8 mouse cellular contexts compared by ENCODE assay signal in the genomic region with DNA sequence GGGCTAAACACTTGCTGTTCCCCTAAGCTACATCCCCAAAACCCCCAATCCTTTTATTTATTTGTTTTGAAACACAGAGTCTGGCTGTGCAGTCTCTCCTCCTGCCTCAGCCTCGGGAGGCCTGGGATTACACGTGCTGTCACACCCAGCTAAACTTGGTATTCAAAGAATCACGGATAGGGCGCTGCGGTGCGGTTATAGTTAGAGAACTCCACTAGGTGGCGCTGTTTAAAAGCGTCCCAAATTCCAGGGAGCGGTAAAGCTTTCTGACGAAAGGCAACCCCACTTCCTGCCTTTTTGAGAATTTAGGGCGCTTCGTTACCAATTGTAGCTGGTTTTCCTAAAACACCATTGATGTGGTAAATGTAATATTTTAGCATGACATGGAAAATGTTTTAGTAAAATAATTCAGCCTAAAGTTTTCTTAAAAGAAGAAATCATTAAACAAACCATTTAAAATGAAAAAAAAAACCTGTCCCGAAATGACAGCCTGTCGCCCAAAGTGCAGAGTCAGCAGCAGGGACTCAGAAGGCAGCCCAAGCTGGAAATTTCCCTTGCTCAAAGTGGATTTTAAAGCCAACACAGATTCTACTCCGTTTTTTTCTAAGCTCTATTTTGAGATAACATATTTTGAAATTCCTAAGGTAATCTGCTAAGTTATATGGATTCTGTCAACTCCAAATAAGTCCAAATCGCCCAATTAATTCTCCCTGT. TPM values are rescaled to one million over a fixed set of nuclear protein-coding genes. Genes with fewer than 3 reads are reported as not detected.
A peak's percentile ranks its signal among the peaks of the same experiment; 100 is the strongest.
DNase-seq lines count a peak whose midpoint lies in the region; ATAC-seq lines count a peak whose summit lies in the region.

No protein-coding gene starts in this region.

- H3K27ac ChIP-seq in midbrain, embryonic 11.5 days (ENCODE audit: low read depth, low read length), result no peak overlapping the region

- no peaks in the 10 kb centered on the region for H3K27me3 ChIP-seq in midbrain, embryonic 11.5 days (ENCODE audit: control insufficient read depth, insufficient read depth, low read length)

- H3K4me2 ChIP-seq in midbrain, embryonic 11.5 days, result peak overlapping the region; percentile 12; the same call in 1 of the 2 replicates

- H3K9ac ChIP-seq in midbrain, embryonic 11.5 days (ENCODE audit: low read length), result no peak overlapping the region

- peak; percentile 77 for DNase-seq in adrenal gland, adult 2 months
- DNase-seq in embryo, embryonic 11.5 days (ENCODE audit: low read depth, low spot score), result peak; percentile 73
- DNase-seq in heart, adult 11 months, result peak; percentile 93
- peak; percentile 66 for DNase-seq in kidney, adult 11 months
- peak; percentile 65 for DNase-seq in left cerebral cortex, postnatal 4 days
- DNase-seq in midbrain, embryonic 11.5 days (ENCODE audit: low spot score, missing footprints), result peak; percentile 96
- peak; percentile 69 for DNase-seq in right cerebral cortex, postnatal 4 days
- DNase-seq in yolk sac, embryonic 10.5 days (ENCODE audit: low spot score), result peak; percentile 64

- intact Hi-C loops in left cerebral cortex, postnatal 4 days (cut with DNase I), result loop anchor here (10.0 kb wide), 1 partner anchor 174 kb away; a partner anchor contains a TSS

- ATAC-seq in midbrain, embryonic 11.5 days (ENCODE audit: low FRiP score), result peak; percentile 80

- no peaks in the 10 kb centered on the region for H3K4me1 ChIP-seq in midbrain, embryonic 11.5 days (ENCODE audit: control insufficient read depth, insufficient read depth, low read length)

- WGBS in midbrain, embryonic 11.5 days, result 14% methylated on average over 16 of the region's 16 CpGs

- no peaks in the 10 kb centered on the region for H3K36me3 ChIP-seq in midbrain, embryonic 11.5 days (ENCODE audit: control insufficient read depth, insufficient read depth, low read length)

- H3K4me3 ChIP-seq in midbrain, embryonic 11.5 days (ENCODE audit: low read depth, low read length), result no peak overlapping the region

- H3K9me3 ChIP-seq in midbrain, embryonic 11.5 days (ENCODE audit: control insufficient read depth, low read length), result no peaks in the 10 kb centered on the region

RNA-seq across cellular contexts. Expression of a gene that starts 22.0 kb away (rescaled TPM):
- 100 to 1,000 TPM; 173 to 335 TPM for total RNA-seq in adrenal gland, adult 2 months (2021)
- polyA plus RNA-seq in adrenal gland, adult 2 months (2012; rRNA removed), result 50.3 and 55.2 TPM in 2 replicates
- 100 to 1,000 TPM; 159 to 164 TPM for total RNA-seq in left cerebral cortex, postnatal 4 days (2021)
- polyA plus RNA-seq in midbrain, embryonic 11.5 days (2014; fragmentation: Nextera tagmentation; extraction: Ambion mirVana), result 280 and 289 TPM in 2 replicates

RNA-seq across cellular contexts. Expression of a gene that starts 31.6 kb away (rescaled TPM):
- 10 to 100 TPM; 26.0 to 29.8 TPM for total RNA-seq in adrenal gland, adult 2 months (2021)
- polyA plus RNA-seq in adrenal gland, adult 2 months (2012; rRNA removed), result 4.0 and 4.1 TPM in 2 replicates
- total RNA-seq in left cerebral cortex, postnatal 4 days (2021), result 10 to 100 TPM; 22.3 to 24.3 TPM
- 48.9 and 52.3 TPM in 2 replicates for polyA plus RNA-seq in midbrain, embryonic 11.5 days (2014; fragmentation: Nextera tagmentation; extraction: Ambion mirVana)

RNA-seq across cellular contexts. Expression of a gene that starts 31.9 kb away (rescaled TPM):
- 10 to 100 TPM; 52.9 to 54.7 TPM for total RNA-seq in adrenal gland, adult 2 months (2021)
- polyA plus RNA-seq in adrenal gland, adult 2 months (2012; rRNA removed), result 23.2 and 33.7 TPM in 2 replicates
- total RNA-seq in left cerebral cortex, postnatal 4 days (2021), result 10 to 100 TPM in 1 of 2 experiments, 1 to 10 TPM in 1; 9.0 to 19.4 TPM
- polyA plus RNA-seq in midbrain, embryonic 11.5 days (2014; fragmentation: Nextera tagmentation; extraction: Ambion mirVana), result 28.8 and 38.0 TPM in 2 replicates
